Mouse (Mus musculus) ovary, postnatal 36 days (tissue): ENCODE data around the gene Vars.
"Not testable (repeated sequence)": the region's sequence is repeated elsewhere in the genome, so short reads cannot be mapped to it uniquely, and the experiment has no call there.

Experiments
- DNase-seq: peaks from one replicate; pipeline ENCODE4 v3.0.0; 2022; ENCODE audit warnings: low spot score, mixed read lengths

The Vars gene

GRCm38 (mm10) chr17:35024261-35024660 lies 23.5 kb downstream of the Vars start:
- no peak for DNase-seq

- no peak for DNase-seq
These were observed 24.1 kb downstream of the Vars start for GRCm38 (mm10) chr17:35024691-35025488.

GRCm38 (mm10) chr17:35026206-35026605 lies 25.4 kb downstream of the Vars start:
- DNase-seq, result no peak

GRCm38 (mm10) chr17:35027277-35028068 lies 26.7 kb downstream of the Vars start, which contains the start of gene Sapcd1:
TSS of gene Sapcd1 (minus strand) at chr17:35028016.
- no peak for DNase-seq

GRCm38 (mm10) chr17:35028315-35028714 lies 27.5 kb downstream of the Vars start:
- no peak for DNase-seq

GRCm38 (mm10) chr17:35029691-35030532 lies 29.1 kb downstream of the Vars start:
- DNase-seq, result no peak

GRCm38 (mm10) chr17:35031272-35031671 lies 30.5 kb downstream of the Vars start:
- DNase-seq, result no peak

- no peak for DNase-seq
These were observed 31.1 kb downstream of the Vars start for GRCm38 (mm10) chr17:35031880-35032279.

- DNase-seq, result no peak
These were observed 31.6 kb downstream of the Vars start for GRCm38 (mm10) chr17:35032323-35032870.

- not testable (repeated sequence) for DNase-seq
These were observed 32.9 kb downstream of the Vars start for GRCm38 (mm10) chr17:35033703-35034102.

GRCm38 (mm10) chr17:35034896-35035295 lies 34.1 kb downstream of the Vars start:
- no peak for DNase-seq

- DNase-seq, result no peak
These were observed 38.5 kb downstream of the Vars start for GRCm38 (mm10) chr17:35039121-35039873.

- DNase-seq, result no peak
These were observed 43.0 kb downstream of the Vars start for GRCm38 (mm10) chr17:35043794-35044193.

GRCm38 (mm10) chr17:35044904-35045806 lies 44.4 kb downstream of the Vars start:
- DNase-seq, result no peak

GRCm38 (mm10) chr17:35045807-35046680 lies 45.3 kb downstream of the Vars start:
- peak; percentile 36 for DNase-seq

- peak; percentile 95 for DNase-seq
These were observed 46.1 kb downstream of the Vars start, which contains the start of gene Msh5 for GRCm38 (mm10) chr17:35046681-35047455. TSS of gene Msh5 (minus strand) at chr17:35046745.

GRCm38 (mm10) chr17:35047688-35048087 lies 46.9 kb downstream of the Vars start:
- no peak for DNase-seq
